ENCODE assay signal across 7 mouse cellular contexts in the genomic region with DNA sequence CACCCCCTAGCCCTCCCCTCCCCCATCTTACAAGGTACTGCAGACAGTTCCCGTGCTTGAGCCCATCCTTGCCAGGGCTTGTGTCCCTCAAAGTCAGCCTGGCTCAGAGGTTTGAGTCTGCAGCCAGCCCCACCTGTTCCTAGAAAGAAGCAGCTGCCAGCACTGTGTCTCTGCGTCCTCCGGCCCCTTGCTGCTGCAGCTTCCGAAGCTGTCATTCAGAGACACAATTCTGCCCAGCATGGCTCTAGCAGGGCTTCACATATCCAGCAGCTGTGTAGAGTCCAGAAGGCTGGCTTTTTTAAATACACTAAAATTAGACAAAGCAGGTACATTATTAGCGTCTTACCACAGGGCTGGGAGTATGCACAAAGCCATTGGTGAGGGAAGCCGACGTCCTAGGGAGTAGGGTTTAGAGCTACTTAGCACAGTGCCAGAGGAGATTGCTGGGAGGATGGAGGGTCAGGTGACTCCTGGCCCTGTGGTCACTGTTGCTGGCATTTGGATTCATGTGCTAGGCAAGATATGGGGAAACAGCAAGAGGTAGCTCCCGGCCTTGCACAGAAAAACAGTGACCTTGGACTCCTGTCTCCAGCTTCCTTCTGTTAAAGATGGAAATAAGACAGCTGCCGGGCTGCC.
DNase-seq lines count a peak whose midpoint lies in the region; ATAC-seq and TF ChIP-seq lines count a peak whose summit lies in the region.

No protein-coding gene starts in this region.

- no peak overlapping the region for H3K27ac ChIP-seq in heart, embryonic 13.5 days (replicated peaks)
- no peak overlapping the region for H3K27ac ChIP-seq in lung, postnatal 0 days (ENCODE audit: low read length)

- H3K4me1 ChIP-seq in heart, embryonic 13.5 days, result peaks cover 17% of the 10 kb centered on the region
- no peaks in the 10 kb centered on the region for H3K4me1 ChIP-seq in lung, postnatal 0 days (ENCODE audit: insufficient read depth, low read depth, low read length)

- H3K4me3 ChIP-seq in heart, embryonic 13.5 days, result no peak overlapping the region
- no peak overlapping the region for H3K4me3 ChIP-seq in lung, postnatal 0 days (ENCODE audit: low read depth, low read length)

- 32% methylated on average over 9 of the region's 9 CpGs for WGBS in heart, embryonic 13.5 days
- WGBS in lung, postnatal 0 days, result 60% methylated on average over 9 of the region's 9 CpGs

- DNase-seq in adrenal gland, adult 8-10 months, result peak; percentile 44
- DNase-seq in brain, embryonic 14.5 days (ENCODE audit: low read depth), result peak; percentile 81
- peak; percentile 40 for DNase-seq in kidney, postnatal 10 days
- no peak for DNase-seq in lung, postnatal 0 days (ENCODE audit: low spot score)
- no peak for DNase-seq in spleen, postnatal 10 days (ENCODE audit: low spot score in 2 of 2)

- no peak for TF ChIP-seq CTCF in brain, embryonic 14.5 days (IDR thresholded peaks at IDR 0.05; ENCODE audit: borderline replicate concordance, extremely low read depth, insufficient read depth, insufficient read length)
- no peak for TF ChIP-seq CTCF in lung, postnatal 0 days (IDR thresholded peaks at IDR 0.05)

- no peaks in the 10 kb centered on the region for H3K9me3 ChIP-seq in heart, embryonic 13.5 days
- no peaks in the 10 kb centered on the region for H3K9me3 ChIP-seq in lung, postnatal 0 days (ENCODE audit: low read length)

- H3K9ac ChIP-seq in heart, embryonic 13.5 days, result peak overlapping the region; percentile 37; the same call in 1 of the 2 replicates
- H3K9ac ChIP-seq in lung, postnatal 0 days (replicated peaks; ENCODE audit: low read depth), result no peak overlapping the region

- no peak for TF ChIP-seq EP300 in lung, postnatal 0 days (IDR thresholded peaks at IDR 0.05)

- H3K4me2 ChIP-seq in heart, embryonic 13.5 days, result peak overlapping the region; percentile 10; the same call in 1 of the 2 replicates
- H3K4me2 ChIP-seq in lung, postnatal 0 days (replicated peaks; ENCODE audit: low read depth, low read length), result no peak overlapping the region

- ATAC-seq in heart, embryonic 13.5 days (ENCODE audit: extremely low read depth, insufficient number of reproducible peaks, low FRiP score, low TSS enrichment), result no peak
- no peak for ATAC-seq in erythroid progenitor cell, adult 5-6 weeks (replicated peaks; ENCODE audit: low FRiP score, poor library complexity, severe bottlenecking)
- ATAC-seq in lung, postnatal 0 days, result no peak

- no peaks in the 10 kb centered on the region for H3K36me3 ChIP-seq in heart, embryonic 13.5 days
- no peaks in the 10 kb centered on the region for H3K36me3 ChIP-seq in lung, postnatal 0 days (ENCODE audit: insufficient read depth, low read length)

- TF ChIP-seq POLR2A in brain, embryonic 14.5 days (IDR thresholded peaks at IDR 0.05; ENCODE audit: borderline replicate concordance, extremely low read depth, insufficient read depth, insufficient read length, poor library complexity, severe bottlenecking), result no peak

- H3K27me3 ChIP-seq in heart, embryonic 13.5 days (replicated peaks), result no peaks in the 10 kb centered on the region
- no peaks in the 10 kb centered on the region for H3K27me3 ChIP-seq in lung, postnatal 0 days (replicated peaks; ENCODE audit: insufficient read depth, low read length)

Comparison
In these comparisons a context has a peak if more than half of its experiments do, and no peak if none do; other contexts are left out.
1. DNase-seq: peak in adrenal gland, adult 8-10 months (single experiment), brain, embryonic 14.5 days (single experiment) and kidney, postnatal 10 days (single experiment); none in lung, postnatal 0 days (single experiment) and spleen, postnatal 10 days (0 of 2).